Mouse (Mus musculus): ENCODE results near the gene Tas2r110.

Tas2r110 gene

DNA sequence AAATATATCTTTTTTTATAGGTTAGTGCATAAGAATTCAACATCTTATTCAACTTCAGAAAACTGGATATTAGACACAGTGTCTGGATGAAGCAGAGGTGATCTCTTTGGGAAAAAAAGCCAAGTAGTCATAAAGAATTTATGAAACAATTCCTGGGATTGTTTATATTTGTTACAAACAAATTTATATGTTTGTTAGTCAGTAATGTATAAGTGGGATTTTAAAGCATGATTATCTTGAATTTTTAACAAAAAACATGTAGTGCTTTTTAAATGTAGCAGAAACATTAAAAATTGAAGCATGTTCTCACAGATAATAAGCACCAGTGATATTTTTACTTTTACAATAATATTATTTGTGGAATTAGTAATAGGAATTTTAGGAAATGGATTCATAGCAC lies at the start of gene Tas2r110:
TSS of gene Tas2r110 (plus strand) at position 301 of the 400 bp plus-strand sequence.
- DNase-seq (ENCODE audit: low spot score in 2 of 2), result no peak

DNA sequence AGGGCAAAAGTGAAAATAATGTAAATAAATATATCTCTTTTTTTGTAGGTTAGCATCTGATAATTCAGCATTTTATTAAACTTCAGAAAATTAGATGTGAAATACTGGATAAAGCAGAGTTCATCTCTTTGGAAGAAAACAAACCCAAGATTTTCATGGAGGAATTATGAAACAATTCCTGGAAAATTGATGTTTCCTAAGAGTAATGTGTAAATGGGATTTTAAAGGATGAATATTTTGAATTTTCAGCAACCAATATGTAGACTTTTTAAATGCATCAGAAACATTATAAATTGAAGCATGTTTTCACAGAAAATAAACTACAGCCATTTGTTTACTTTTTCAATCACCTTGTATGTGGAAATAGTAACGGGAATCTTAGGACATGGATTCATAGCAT lies 21.0 kb upstream of the Tas2r110 start, which contains the start of gene Tas2r123:
TSS of gene Tas2r123 (plus strand) at position 301 of the 400 bp plus-strand sequence.
- DNase-seq (ENCODE audit: low spot score in 2 of 2), result no peak

DNA sequence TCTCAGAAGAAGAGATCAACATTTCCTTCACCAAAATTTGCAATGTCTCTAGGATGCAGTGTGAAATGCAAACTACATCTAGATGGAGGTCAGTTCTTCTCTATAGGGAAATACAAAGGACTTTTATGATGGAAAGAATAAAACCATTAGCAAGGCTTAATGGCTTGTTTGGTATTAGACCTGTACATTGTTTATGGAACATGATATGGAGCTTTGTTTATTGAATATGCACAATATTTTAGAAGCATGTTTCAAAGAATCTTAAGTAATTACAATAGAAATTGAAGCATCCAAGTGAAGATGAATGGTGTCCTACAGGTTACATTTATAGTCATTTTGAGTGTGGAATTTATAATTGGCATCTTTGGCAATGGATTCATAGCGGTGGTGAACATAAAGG lies 12.7 kb upstream of the Tas2r110 start, which contains the start of gene Tas2r116:
TSS of gene Tas2r116 (plus strand) at position 301 of the 400 bp plus-strand sequence.
- DNase-seq (ENCODE audit: low spot score in 2 of 2), result no peak

DNA sequence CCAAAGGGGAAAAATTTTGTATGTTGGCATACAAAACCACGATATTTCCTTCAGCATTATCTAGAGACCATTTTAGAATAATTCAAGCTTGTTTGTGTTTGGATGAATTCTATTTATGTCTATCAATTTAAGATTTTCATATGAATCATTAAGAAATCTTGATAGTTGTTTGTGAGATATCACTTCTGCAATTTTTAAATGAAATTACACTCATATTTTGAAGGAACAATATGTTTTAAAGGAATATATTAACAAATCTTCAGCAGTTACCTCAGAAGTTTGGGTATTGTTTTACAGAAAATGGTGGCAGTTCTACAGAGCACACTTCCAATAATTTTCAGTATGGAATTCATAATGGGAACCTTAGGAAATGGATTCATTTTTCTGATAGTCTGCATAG lies 24.9 kb downstream of the Tas2r110 start, which contains the start of gene Tas2r113:
TSS of gene Tas2r113 (plus strand) at position 301 of the 400 bp plus-strand sequence.
- no peak for DNase-seq (ENCODE audit: low spot score in 2 of 2)

DNA sequence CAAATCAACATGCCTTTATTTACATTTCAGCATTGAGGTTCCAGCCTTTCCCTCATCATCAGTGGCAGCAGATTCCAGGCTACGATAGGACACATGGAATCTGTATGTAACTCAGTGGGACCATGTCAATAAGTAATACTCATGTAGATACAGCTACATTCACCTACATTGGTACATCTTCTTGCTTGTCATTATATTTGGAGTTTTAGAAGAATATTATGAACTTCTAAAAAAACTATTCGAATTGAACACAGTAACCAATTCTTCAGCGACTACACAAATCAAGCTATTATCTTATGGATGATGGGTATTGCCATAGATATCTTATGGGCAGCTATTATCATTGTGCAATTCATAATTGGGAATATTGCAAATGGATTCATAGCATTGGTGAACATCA lies 41.5 kb downstream of the Tas2r110 start, which contains the start of gene Tas2r125:
TSS of gene Tas2r125 (plus strand) at position 301 of the 400 bp plus-strand sequence.
- DNase-seq (ENCODE audit: low spot score in 2 of 2), result no peak
